Mouse (Mus musculus): ENCODE data around the gene Gm49361. TPM values are rescaled to one million over a fixed set of nuclear protein-coding genes. Genes with fewer than 3 reads are reported as not detected.
A peak's percentile ranks its signal among the peaks of the same experiment; 100 is the strongest.

The Gm49361 gene
- total RNA-seq, 2 experiments from 2014 or later: not detected

GRCm38 (mm10) chr14:57732668-57733293 is 13.1 kb downstream of the Gm49361 start:
- no peak for ATAC-seq (replicated peaks; ENCODE audit: poor library complexity, severe bottlenecking)

DNA sequence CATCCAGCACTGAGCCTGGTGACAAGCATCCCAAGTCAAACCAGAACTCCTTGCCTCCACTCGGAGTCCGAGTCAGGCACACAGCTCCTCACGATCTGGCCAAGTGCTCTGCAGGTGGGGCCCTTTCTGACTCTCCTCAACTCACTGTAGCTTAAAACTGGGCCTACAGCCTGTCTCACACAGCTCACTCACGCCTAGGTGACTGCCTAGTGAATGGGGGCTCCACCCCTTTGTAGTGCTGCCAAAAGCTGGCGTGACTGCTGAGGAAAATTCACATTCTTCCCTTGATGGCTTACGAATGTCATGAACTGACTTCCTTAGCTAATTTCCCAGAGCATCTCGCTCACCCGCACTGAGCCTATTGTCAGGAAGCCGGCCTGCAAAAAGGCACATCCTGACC is 15.4 kb downstream of the Gm49361 start:
- no peak for ATAC-seq (replicated peaks; ENCODE audit: poor library complexity, severe bottlenecking)

- ATAC-seq (replicated peaks; ENCODE audit: poor library complexity, severe bottlenecking): peak; percentile 94
These were observed 15.9 kb downstream of the Gm49361 start for GRCm38 (mm10) chr14:57729975-57730499.

- peak; percentile 72 for ATAC-seq (replicated peaks; ENCODE audit: poor library complexity, severe bottlenecking)
These were observed 16.5 kb downstream of the Gm49361 start for GRCm38 (mm10) chr14:57729364-57729763.

DNA sequence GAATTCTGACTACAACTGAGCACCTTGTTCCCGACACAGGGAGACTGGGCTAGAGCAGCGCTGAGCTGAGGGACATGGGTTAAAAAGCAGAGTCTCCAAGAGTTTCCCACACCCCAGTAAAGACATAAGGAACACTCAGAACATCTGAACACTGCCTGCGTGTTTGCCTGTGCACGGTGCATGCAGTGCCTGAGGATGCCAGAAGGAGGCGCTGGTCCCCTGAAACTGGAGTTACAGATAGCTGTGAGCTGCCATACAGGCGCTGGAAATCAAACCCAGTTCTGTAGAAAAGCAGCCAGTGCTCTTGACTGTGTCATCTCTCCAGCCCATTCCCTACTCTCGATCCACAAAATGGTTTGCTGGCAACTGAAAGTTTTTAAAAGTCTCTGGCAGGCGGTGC is 19.7 kb downstream of the Gm49361 start:
- ATAC-seq (replicated peaks; ENCODE audit: poor library complexity, severe bottlenecking): no peak

- no peak for ATAC-seq (replicated peaks; ENCODE audit: poor library complexity, severe bottlenecking)
These were observed 21.4 kb downstream of the Gm49361 start for GRCm38 (mm10) chr14:57724473-57724872.

DNA sequence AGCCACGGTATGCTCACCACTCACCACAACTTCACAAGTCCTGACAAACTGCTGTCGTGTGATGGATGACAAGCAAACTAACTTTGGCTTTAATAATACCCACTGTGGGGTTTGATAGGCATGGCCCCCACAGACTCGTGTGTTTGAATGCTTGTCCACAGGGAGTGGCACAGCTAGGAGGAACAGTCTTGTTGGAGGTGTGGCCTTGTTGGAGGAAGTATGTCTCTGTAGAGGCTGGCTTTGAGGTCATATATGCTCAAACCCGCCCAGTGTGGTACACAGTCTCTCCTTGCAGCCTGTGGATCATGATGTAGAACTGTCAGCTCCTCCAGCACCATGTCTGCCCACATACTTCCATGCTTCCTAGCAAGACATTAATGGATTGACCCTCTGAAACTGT is 27.7 kb downstream of the Gm49361 start:
- ATAC-seq (replicated peaks; ENCODE audit: poor library complexity, severe bottlenecking): peak; percentile 67

- no peak for ATAC-seq (replicated peaks; ENCODE audit: poor library complexity, severe bottlenecking)
These were observed 29.2 kb downstream of the Gm49361 start for GRCm38 (mm10) chr14:57716601-57717245.

- peak; percentile 98 for ATAC-seq (replicated peaks; ENCODE audit: poor library complexity, severe bottlenecking)
These were observed 33.0 kb downstream of the Gm49361 start for GRCm38 (mm10) chr14:57712884-57713283.

GRCm38 (mm10) chr14:57711059-57711458 is 34.8 kb downstream of the Gm49361 start:
- no peak for ATAC-seq (replicated peaks; ENCODE audit: poor library complexity, severe bottlenecking)

GRCm38 (mm10) chr14:57709171-57709570 is 36.7 kb downstream of the Gm49361 start:
- ATAC-seq (replicated peaks; ENCODE audit: poor library complexity, severe bottlenecking): no peak

GRCm38 (mm10) chr14:57708580-57708979 is 37.3 kb downstream of the Gm49361 start:
- ATAC-seq (replicated peaks; ENCODE audit: poor library complexity, severe bottlenecking): no peak

DNA sequence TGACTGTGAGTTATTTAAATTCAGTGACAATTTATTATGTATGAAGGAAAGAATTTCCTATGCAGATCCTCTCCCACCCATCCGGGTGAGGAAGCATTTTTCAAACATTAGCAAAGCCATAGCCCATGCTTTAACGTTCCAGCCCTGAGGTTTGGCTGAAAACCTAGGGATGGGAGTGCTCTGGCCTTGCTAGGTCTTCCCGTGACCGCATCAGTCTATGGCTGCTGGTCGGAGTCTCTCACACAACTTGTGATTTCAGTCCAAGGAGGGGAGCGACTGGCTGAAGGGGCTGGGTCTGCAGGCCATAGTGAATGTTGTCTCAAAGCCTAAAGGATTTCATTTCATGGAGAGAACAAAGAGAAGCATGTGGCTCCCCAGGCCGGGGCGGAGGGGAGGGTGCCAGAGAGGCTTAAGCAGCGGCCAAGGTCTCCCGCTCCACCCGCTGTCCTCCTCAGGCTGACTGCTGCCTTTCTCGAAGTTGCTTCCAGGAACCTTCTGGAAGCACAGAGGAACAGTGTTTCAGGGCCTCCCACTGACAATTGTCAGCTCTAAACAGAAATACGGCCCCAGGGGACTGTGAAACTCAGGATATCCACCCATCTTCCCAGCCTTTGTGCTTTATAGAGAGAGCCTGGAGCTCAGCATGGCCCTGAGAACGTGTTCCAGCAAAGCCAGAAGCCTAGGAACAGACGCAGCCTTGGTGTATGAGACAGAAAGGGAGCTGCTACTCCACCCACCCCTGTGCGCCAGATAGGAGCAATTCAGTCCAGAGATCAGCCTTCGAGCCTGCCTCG is 38.6 kb downstream of the Gm49361 start:
- ATAC-seq (replicated peaks; ENCODE audit: poor library complexity, severe bottlenecking): no peak

- ATAC-seq (replicated peaks; ENCODE audit: poor library complexity, severe bottlenecking): no peak
These were observed 39.2 kb downstream of the Gm49361 start for GRCm38 (mm10) chr14:57706760-57707099.

DNA sequence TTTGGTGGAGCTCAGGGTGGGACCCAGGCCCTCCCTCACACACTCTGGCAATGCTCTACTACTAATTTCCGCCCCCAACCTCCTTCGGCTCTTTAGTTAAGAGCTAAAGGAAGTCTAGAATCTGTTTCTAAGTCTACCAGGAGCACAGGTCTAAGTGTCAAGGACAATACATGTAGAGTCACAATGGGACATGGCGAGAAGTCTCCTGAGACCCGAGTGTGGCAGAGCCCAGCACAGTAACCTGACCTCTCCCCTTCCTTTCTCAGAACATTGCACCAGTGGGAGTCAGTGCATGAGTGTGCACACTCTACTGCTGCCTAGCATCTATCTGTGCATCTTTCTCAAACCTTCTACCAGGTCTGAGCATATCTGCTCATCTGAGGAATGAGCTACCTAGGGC is 40.1 kb downstream of the Gm49361 start:
- no peak for ATAC-seq (replicated peaks; ENCODE audit: poor library complexity, severe bottlenecking)

- no peak for ATAC-seq (replicated peaks; ENCODE audit: poor library complexity, severe bottlenecking)
These were observed 40.8 kb downstream of the Gm49361 start for GRCm38 (mm10) chr14:57705075-57705474.

- no peak for ATAC-seq (replicated peaks; ENCODE audit: poor library complexity, severe bottlenecking)
These were observed 43.9 kb downstream of the Gm49361 start for GRCm38 (mm10) chr14:57701915-57702477.

DNA sequence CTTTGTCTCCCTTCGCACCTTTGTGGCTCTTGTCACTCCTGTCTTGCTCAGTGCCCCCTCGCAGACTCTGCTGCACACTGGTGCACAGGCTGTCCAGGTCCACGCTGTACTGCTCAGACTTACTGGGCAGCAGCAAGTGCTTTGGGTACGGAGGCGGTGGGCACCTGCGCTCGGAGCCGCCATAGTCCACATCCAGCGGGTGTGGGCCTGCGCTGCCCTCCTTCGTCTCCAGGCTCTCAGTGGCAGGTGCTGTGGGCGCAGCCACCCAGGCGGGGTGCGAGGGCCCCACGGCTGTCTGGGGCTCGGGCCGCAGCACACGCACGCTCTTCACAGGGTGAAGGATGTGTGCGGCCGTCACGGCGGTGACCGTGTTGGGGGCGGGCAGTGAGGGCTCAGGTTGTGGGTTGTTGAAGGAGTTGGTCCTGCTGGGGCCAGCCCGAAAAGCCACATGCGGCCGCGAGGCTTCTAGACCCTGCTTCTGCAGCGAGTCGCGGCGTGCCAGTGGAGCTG is 46.4 kb downstream of the Gm49361 start:
- no peak for ATAC-seq (replicated peaks; ENCODE audit: poor library complexity, severe bottlenecking)

- ATAC-seq (replicated peaks; ENCODE audit: poor library complexity, severe bottlenecking): no peak
These were observed 46.9 kb downstream of the Gm49361 start for GRCm38 (mm10) chr14:57699016-57699415.

GRCm38 (mm10) chr14:57696066-57696465 is 49.8 kb downstream of the Gm49361 start:
- ATAC-seq (replicated peaks; ENCODE audit: poor library complexity, severe bottlenecking): no peak

DNA sequence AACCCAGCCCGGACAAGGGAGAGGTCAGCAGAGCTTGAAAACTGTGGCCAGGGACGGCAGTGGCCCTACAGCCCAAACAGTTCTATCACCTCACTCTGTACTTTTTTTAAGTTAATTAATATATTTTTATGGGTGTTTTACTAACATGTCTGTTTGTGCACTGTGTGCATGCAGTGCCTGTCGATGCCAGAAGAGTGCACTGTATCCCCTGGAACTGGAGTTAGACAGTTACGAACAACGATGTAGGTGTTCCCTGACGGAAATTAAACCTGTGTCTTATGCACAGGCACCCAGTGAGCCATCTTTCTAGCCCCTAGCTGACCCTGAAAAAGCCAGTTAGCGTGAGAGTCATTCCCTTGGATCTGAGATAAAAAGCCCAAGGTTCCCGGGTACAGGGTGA is 50.4 kb downstream of the Gm49361 start:
- ATAC-seq (replicated peaks; ENCODE audit: poor library complexity, severe bottlenecking): peak; percentile 43; the same call in 1 of the 2 replicates
